Mouse (Mus musculus): Measurements from ENCODE around the gene Rnf34. TPM values are rescaled to one million over a fixed set of nuclear protein-coding genes. Genes with fewer than 3 reads are reported as not detected.

The Rnf34 gene
- polyA plus RNA-seq, 1 experiment from 2014 or later = 38.1 TPM

- DNase-seq (ENCODE audit: low read depth, low spot score) = peak; percentile 47
- in situ Hi-C loops (cut with MboI; ENCODE audit: low pct_unique_long_range_greater_than_20kb) = no loop called here
- ChIA-PET POLR2A (interaction anchor here (0.5 to 1.4 kb wide), 3 partner anchors 13 to 66 kb away, joined by 3 to 4 read pairs (median 3); no protein-coding TSS in a partner anchor), CTCF (interaction anchor here (1.0 to 2.8 kb wide), 3 partner anchors 9 to 72 kb away, joined by 4 to 8 read pairs (median 8); no protein-coding TSS in a partner anchor)
- ATAC-seq = no peak
- no peak for TF ChIP-seq CTCF (IDR thresholded peaks at IDR 0.05)
- no peaks in the 10 kb centered on the region for H3K27me3 ChIP-seq
These were observed 34.9 kb downstream of the Rnf34 start for GRCm38 (mm10) chr5:122884594-122885348.

- no peaks in the 10 kb centered on the region for H3K27me3 ChIP-seq
- DNase-seq (ENCODE audit: low read depth, low spot score) = no peak
- ATAC-seq = no peak
- ChIA-PET CTCF (no interaction called here), POLR2A (no interaction called here)
- in situ Hi-C loops (cut with MboI; ENCODE audit: low pct_unique_long_range_greater_than_20kb) = no loop called here
- TF ChIP-seq CTCF (IDR thresholded peaks at IDR 0.05) = no peak
These were observed 37.2 kb downstream of the Rnf34 start for GRCm38 (mm10) chr5:122887033-122887432.

- ATAC-seq (no peak), DNase-seq (ENCODE audit: low read depth, low spot score) (no peak)
- H3K27me3 ChIP-seq = no peaks in the 10 kb centered on the region
- in situ Hi-C loops (cut with MboI; ENCODE audit: low pct_unique_long_range_greater_than_20kb) = no loop called here
- ChIA-PET CTCF (no interaction called here), POLR2A (no interaction called here)
- TF ChIP-seq CTCF (IDR thresholded peaks at IDR 0.05) = no peak
These were observed 38.2 kb downstream of the Rnf34 start for GRCm38 (mm10) chr5:122887926-122888611.

GRCm38 (mm10) chr5:122888612-122889214, 38.9 kb downstream of the Rnf34 start:
- ChIA-PET POLR2A (interaction anchor here (0.7 kb wide), 1 partner anchor 11 kb away, joined by 3 read pairs; no protein-coding TSS in a partner anchor), CTCF (no interaction called here)
- in situ Hi-C loops (cut with MboI; ENCODE audit: low pct_unique_long_range_greater_than_20kb) = no loop called here

GRCm38 (mm10) chr5:122890396-122890795, 40.5 kb downstream of the Rnf34 start:
- in situ Hi-C loops (cut with MboI; ENCODE audit: low pct_unique_long_range_greater_than_20kb) = no loop called here
- CTCF ChIA-PET = interaction anchor here (1.1 kb wide), 1 partner anchor 17 kb away, joined by 3 read pairs; no protein-coding TSS in a partner anchor

More at GRCm38 (mm10) chr5:122888612-122889214, 38.9 kb downstream of the Rnf34 start:
- ATAC-seq (no peak), DNase-seq (ENCODE audit: low read depth, low spot score) (no peak)
- TF ChIP-seq CTCF (IDR thresholded peaks at IDR 0.05) = no peak
- H3K27me3 ChIP-seq = no peaks in the 10 kb centered on the region

GRCm38 (mm10) chr5:122893270-122893669, 43.4 kb downstream of the Rnf34 start:
- no peaks in the 10 kb centered on the region for H3K27me3 ChIP-seq
- ChIA-PET CTCF (interaction anchor here (1.0 to 1.6 kb wide), 5 partner anchors 8 to 32 kb away, joined by 3 to 8 read pairs (median 3); no protein-coding TSS in a partner anchor), POLR2A (no interaction called here)
- no peak for TF ChIP-seq CTCF (IDR thresholded peaks at IDR 0.05)
- no peak for ATAC-seq
- DNase-seq (ENCODE audit: low read depth, low spot score) = no peak
- in situ Hi-C loops (cut with MboI; ENCODE audit: low pct_unique_long_range_greater_than_20kb) = no loop called here

More at GRCm38 (mm10) chr5:122890396-122890795, 40.5 kb downstream of the Rnf34 start:
- ATAC-seq (no peak), DNase-seq (ENCODE audit: low read depth, low spot score) (no peak)
- H3K27me3 ChIP-seq = no peaks in the 10 kb centered on the region
- POLR2A ChIA-PET = no interaction called here
- TF ChIP-seq CTCF (IDR thresholded peaks at IDR 0.05) = no peak

GRCm38 (mm10) chr5:122894007-122894637, 44.3 kb downstream of the Rnf34 start:
- in situ Hi-C loops (cut with MboI; ENCODE audit: low pct_unique_long_range_greater_than_20kb) = no loop called here
- ChIA-PET POLR2A (no interaction called here), CTCF (interaction anchor here (0.6 to 1.9 kb wide), 9 partner anchors 9 to 104 kb away, joined by 3 to 13 read pairs (median 3); no protein-coding TSS in a partner anchor)
- DNase-seq (ENCODE audit: low read depth, low spot score) (no peak), ATAC-seq (no peak)
- H3K27me3 ChIP-seq = no peaks in the 10 kb centered on the region
- peak; percentile 80 for TF ChIP-seq CTCF (IDR thresholded peaks at IDR 0.05)

GRCm38 (mm10) chr5:122894821-122895220, 45.0 kb downstream of the Rnf34 start:
- no peaks in the 10 kb centered on the region for H3K27me3 ChIP-seq
- no peak for TF ChIP-seq CTCF (IDR thresholded peaks at IDR 0.05)
- ATAC-seq (no peak), DNase-seq (ENCODE audit: low read depth, low spot score) (no peak)
- in situ Hi-C loops (cut with MboI; ENCODE audit: low pct_unique_long_range_greater_than_20kb) = no loop called here
- POLR2A ChIA-PET = no interaction called here
- CTCF ChIA-PET = interaction anchor here (0.6 to 1.9 kb wide), 6 partner anchors 9 to 149 kb away, joined by 3 to 13 read pairs (median 4); no protein-coding TSS in a partner anchor

GRCm38 (mm10) chr5:122898153-122898552, 48.3 kb downstream of the Rnf34 start:
- ATAC-seq (no peak), DNase-seq (ENCODE audit: low read depth, low spot score) (no peak)
- ChIA-PET POLR2A (interaction anchor here (0.8 kb wide), 1 partner anchor 14 kb away, joined by 3 read pairs; no protein-coding TSS in a partner anchor), CTCF (interaction anchor here (1.0 to 1.5 kb wide), 2 partner anchors 17 to 27 kb away, joined by 4 read pairs; no protein-coding TSS in a partner anchor)
- no peaks in the 10 kb centered on the region for H3K27me3 ChIP-seq
- no peak for TF ChIP-seq CTCF (IDR thresholded peaks at IDR 0.05)
- in situ Hi-C loops (cut with MboI; ENCODE audit: low pct_unique_long_range_greater_than_20kb) = no loop called here
